Mouse (Mus musculus) gastrocnemius, postnatal 10 days (tissue): ENCODE data around the gene Ddb1. TPM values are rescaled to one million over a fixed set of nuclear protein-coding genes. Genes with fewer than 3 reads are reported as not detected.
"Not testable (repeated sequence)": the region's sequence is repeated elsewhere in the genome, so short reads cannot be mapped to it uniquely, and the experiment has no call there.

Source experiments
- DNase-seq: peaks from one replicate; pipeline ENCODE4 v3.0.0; 2021; ENCODE audit warnings: mixed read lengths
- long read RNA-seq, 2 experiments: library from polyadenylated mRNA; stranded (forward); transcript quantifications; one replicate each; pipeline ENCODE4 v2.0.0; 2021
- total RNA-seq, 2 experiments: library from RNA; stranded (reverse); gene quantifications; 2 replicates each; pipeline ENCODE4 v1.2.3; 2021

Gene Ddb1
- total RNA-seq, result 100 to 1,000 TPM; 208 to 236 TPM
- long read RNA-seq, experiment 1, full-length matches to known transcripts, result 383 of 467 reads
- long read RNA-seq, experiment 1, partial matches to known transcripts, result 48 of 467 reads
- long read RNA-seq, experiment 1, other reads (novel, unspliced or antisense), result 36 of 467 reads
- long read RNA-seq, experiment 2, full-length matches to known transcripts, result 295 of 381 reads
- long read RNA-seq, experiment 2, partial matches to known transcripts, result 59 of 381 reads
- long read RNA-seq, experiment 2, other reads (novel, unspliced or antisense), result 27 of 381 reads

DNA sequence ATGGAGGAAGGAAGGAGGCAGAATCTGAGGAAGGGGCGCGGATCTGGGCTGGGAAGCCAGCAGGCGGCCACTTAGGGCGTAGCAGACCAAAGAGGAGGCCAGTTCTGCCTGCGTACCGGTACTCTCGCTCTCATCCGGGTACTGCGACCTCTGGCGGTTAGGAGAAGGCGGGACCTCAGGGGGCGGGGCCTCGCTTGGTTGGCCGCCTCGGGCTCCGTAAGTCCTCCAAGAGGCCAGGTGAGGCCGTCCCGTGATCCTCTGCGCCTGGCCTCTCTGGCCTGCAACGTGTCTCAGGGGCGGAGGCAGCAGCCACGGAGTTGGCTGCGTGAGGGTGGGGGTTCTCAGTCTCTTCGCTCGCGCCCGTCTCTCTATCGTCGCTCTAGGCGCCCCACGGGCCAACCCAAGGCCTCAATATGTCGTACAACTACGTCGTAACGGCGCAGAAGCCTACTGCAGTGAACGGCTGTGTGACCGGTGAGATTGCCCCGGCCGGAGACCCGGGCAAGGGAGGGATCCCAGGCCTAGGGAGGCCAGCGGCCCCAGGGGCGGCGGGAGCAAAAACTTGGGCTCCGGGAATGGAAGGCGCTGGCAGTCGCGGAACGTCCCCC lies at the start of gene Ddb1, which contains the start of gene Tkfc:
Ddb1 (plus strand) TSS at position 35 of the 608 bp plus-strand sequence.
Tkfc (minus strand) TSS at position 362 of the 608 bp plus-strand sequence.
- DNase-seq, result peak; percentile 98

DNA sequence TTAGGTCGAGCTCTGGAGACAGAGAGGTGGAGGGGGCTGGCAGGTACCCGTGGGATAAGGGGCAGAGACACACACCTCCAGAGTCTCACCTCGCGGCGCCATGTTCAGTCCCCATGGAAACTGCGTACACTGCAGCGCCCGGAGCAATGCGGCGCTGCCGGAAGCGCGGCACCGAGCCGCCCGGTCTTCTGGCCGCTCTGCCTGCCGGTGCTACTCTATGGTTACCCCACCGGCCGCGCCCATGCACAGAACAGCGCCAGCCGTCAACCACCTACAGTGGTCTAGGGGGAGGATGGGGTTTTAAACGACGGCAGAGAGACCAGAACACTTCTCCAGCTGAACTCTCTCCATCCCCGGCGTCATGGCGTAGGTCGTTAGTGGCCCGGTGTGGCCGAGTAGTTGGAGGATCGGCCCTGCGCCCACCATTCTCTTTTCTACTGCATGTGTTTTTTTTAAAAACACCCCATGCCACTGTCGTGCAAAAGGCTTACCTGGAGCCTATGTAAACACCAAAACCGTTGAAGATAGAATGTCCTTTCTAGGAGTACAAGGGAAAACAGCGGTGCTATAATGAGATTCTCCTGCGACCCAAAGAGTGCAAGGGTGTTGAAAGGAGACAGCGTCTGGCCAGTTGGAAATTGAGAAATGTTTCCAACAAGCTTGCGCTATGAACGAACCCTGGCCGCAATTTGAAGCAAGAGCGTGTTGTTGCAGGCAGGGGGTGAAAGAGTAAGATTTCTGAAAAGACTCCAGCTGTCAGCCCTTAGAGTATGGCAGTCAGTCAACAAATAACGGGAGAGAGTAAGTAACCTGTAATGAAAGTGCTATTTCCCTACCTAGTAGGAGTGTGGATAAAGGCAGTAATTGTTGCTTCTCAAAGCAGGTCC lies 49.3 kb upstream of the Ddb1 start, which contains the start of gene Tmem216:
Tmem216 (minus strand) TSS at position 615 of the 887 bp plus-strand sequence.
- DNase-seq, result peak; percentile 72

GRCm38 (mm10) chr19:10557001-10557400 lies 48.1 kb upstream of the Ddb1 start:
- DNase-seq, result no peak

GRCm38 (mm10) chr19:10557430-10557829 lies 47.7 kb upstream of the Ddb1 start:
- no peak for DNase-seq

DNA sequence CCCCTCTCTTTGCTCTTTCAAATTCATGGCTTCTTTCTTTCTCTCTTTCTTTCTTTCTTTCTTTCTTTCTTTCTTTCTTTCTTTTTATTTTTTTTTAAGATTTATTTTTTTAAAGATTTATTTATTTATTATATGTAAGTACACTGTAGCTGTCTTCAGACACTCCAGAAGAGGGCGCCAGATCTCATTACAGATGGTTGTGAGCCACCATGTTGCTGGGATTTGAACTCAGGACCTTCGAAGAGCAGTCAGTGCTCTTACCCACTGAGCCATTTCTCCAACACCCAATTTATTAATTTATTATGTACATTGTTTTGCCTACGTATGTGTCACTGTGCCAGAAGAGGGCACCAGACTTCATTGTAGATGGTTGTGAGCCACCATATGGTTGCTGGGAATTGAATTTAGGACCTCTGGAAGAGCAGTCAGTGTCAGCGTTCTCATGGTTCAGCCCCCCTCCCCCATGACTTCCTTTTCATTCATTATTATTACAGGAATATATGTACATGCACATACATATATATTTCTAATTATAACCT lies 47.2 kb upstream of the Ddb1 start:
- DNase-seq, result not testable (repeated sequence)

DNA sequence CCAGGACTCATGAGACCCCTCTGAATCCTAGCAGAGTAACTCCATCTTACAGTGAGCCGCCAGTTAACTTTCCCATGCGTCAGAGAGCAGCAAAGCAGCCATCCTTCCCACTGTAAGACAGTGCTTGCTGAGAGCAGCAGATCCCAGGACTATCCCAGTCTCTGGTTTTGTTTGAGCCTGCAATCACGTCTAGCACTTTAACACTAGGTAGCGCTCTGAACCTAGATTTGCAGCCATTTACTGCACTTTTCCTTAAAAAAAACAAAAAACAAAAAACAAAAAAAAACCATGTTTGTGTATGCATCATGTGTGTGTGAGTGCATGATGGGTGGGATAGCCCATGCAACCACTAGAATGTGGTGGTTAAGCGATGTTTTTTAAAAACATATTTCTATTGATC lies 45.0 kb upstream of the Ddb1 start:
- DNase-seq, result no peak

- no peak for DNase-seq
Observed at GRCm38 (mm10) chr19:10561558-10562314, 43.4 kb upstream of the Ddb1 start.

DNA sequence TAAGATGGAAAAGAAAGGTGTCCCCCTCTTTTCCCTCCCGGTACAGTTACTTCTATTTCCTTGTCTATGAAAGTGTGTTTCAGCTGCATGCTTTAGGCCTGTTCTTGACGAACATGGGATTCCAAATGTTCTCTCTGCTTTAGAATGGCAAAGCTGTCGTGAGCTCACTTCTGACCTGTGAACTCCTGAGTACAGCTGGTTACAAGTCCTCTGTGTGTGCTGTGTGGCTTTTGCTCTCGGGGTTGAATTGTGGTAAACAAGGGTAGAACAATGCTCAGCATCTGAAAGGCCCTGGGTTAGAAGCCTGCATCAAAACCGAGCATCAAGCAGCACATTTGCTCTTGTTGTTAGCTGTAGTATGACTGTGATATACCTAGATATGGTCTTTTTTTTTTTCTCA lies 42.8 kb upstream of the Ddb1 start:
- no peak for DNase-seq

DNA sequence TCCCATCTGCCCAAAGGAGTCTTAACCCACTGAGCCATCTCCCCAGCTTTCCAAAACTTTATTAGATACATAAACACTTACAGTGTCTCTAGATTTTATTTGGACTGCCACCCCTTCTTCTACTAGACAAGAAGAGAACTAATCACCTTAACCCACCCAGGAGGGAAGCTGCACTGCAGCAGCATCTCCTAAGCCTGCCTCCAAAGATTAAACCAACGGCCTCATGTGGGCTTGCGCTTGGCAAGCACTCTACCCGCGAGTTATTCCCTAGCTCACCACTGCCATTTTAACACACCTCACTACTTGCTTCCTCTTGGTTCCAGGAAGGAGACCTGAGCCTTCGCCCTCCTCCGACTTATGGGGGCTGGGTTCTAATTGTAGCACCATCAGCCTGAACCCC lies 40.8 kb upstream of the Ddb1 start:
- no peak for DNase-seq

DNA sequence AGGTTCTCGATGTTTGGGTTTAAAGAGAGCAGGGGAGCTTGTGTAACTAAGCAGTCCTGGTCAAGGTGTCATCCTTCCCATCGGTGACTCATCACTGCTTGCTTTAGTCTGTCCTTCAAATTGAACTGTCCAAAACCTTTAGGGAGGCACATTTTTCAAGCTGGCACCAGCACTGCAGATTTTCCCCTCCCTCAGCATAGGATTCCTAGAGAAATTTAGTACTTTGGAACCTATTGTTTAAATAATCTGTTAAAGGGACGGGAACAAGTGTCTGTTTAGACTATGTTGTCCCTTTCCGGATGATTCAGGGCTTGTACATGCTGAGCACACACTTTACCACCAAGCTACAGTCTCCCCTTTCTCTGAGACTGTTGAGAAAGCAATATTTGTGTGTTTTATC lies 39.9 kb upstream of the Ddb1 start:
- no peak for DNase-seq

DNA sequence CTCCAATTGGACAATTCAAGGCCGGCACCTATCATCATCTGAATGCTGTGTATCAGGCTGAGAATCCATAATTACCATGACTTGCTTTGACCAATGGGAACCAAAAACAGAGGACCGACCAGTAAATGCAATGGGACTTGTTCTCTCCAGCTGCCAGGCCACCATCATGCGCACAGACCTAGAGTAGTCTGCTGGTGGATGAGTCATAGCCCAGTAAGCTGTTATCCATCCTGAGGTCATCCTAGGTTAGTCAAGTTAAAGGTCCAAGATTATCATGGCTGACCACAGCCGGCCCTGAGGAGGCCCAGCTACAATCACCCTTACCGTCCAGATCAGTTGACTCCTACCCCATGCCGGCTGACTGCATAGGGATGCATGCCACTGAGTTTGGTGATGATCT lies 35.5 kb upstream of the Ddb1 start:
- no peak for DNase-seq

- DNase-seq, result peak; percentile 81
Observed at GRCm38 (mm10) chr19:10576690-10577561, 28.2 kb upstream of the Ddb1 start, which contains the start of the genes Cyb561a3 and Tmem138. Gene Cyb561a3 (plus strand): TSS chr19:10577172. Gene Tmem138 (minus strand): TSS chr19:10577362.

GRCm38 (mm10) chr19:10580102-10580501 lies 25.0 kb upstream of the Ddb1 start:
- no peak for DNase-seq

DNA sequence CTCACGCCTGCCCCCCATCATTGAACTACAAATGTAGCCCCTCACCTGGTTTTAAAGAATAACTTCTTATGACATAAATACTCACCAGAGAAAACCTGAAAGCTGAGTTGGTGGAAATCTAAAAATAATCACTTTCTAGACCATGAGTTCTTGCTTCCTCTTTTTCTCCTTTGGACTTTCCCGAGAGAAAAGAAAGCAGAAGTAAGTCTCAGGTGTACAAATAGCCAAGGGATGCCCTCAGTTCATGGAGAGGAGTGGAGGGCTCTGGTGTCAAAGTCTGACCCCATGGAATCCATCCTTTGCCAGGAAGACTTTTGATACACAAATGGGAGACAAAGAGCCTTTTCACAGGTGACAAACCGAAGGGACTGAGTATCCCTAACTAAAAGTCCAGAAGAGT lies 24.4 kb upstream of the Ddb1 start:
- no peak for DNase-seq

DNA sequence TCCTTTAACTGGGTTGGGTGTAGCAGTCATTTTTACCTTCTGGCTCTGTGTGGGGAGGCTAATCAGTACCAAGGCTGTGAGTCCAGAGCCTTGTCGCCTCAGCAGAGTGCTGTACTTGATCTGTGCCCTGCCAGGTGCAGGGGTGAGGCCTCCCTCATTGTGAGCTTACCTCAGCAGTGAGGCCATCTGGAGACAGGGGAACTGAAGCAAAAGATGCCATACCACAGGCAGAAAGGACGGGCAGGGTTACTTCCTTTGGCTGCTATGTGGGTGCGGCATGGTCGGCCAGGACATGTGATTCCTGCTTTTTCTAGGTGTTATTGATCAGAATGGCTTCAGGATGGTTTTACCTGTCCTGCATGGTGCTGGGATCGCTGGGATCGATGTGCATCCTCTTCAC lies 23.1 kb upstream of the Ddb1 start:
- no peak for DNase-seq

- no peak for DNase-seq
Observed at GRCm38 (mm10) chr19:10583550-10584146, 21.5 kb upstream of the Ddb1 start.

GRCm38 (mm10) chr19:10585112-10585511 lies 20.0 kb upstream of the Ddb1 start:
- DNase-seq, result no peak

DNA sequence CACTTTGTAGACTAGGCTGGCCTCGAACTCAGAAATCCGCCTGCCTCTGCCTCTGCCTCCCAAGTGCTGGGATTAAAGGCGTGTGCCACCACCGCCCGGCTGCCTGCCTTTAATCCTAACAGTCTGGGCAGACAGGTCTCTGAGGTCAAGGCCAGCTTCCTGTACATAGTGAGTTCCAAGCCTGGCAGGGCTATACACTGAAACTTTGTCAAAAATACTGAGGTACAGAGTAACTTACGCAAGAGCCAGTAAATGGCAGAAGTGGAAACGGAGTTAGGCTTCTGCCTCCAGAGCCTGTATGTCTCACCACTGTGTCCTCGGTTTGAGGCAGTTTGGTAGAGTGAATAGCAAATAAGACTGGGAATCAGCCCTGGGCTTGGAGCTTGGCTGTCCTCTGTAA lies 17.9 kb upstream of the Ddb1 start:
- DNase-seq, result no peak

GRCm38 (mm10) chr19:10589127-10589857 lies 15.8 kb upstream of the Ddb1 start:
- DNase-seq, result no peak

DNA sequence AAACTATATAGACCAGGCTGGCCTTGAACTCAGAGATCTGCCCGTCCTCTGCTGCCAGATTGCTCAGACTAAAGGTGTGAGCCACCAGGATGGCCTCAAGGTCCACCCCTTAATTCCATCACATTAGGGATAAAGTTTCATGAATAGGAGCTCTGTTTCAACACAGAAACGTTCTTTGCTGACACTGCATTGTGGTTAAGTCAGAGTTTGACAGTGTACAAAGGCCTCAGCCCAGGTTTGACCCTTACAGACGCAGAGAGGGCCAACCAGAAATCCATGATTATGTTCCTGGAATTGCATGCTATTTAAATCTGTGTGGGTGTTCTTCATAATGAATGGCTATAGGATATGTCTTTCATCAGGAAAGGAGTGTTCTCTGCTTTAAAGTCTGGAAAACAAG lies 14.8 kb upstream of the Ddb1 start:
- no peak for DNase-seq
